Comparison of ENCODE assay signal across 29 mouse cellular contexts in genomic region chr12:104064996-104065395, GRCm38 (mm10). TPM values are rescaled to one million over a fixed set of nuclear protein-coding genes. Genes with fewer than 3 reads are reported as not detected.
A peak's percentile ranks its signal among the peaks of the same experiment; 100 is the strongest.
DNase-seq lines count a peak whose midpoint lies in the region; ATAC-seq and TF ChIP-seq lines count a peak whose summit lies in the region.
"Had no signal": no experiment of that assay in that cellular context is flagged by ENCODE, and none has a peak within 500 bp of the region (broad histone marks: within the 10 kb centered on the region; RNA-seq: fewer than 3 reads in every experiment).

No protein-coding gene starts in this region.

- TF ChIP-seq CTCF in layer of hippocampus, adult 2 months (conservative IDR thresholded peaks at IDR 0.05), result no peak
- TF ChIP-seq CTCF in Patski (IDR thresholded peaks at IDR 0.05), result no peak
- TF ChIP-seq CTCF in kidney, adult 2 months (conservative IDR thresholded peaks at IDR 0.05; ENCODE audit: insufficient read depth, insufficient read length, low read depth, low read length), result no peak

- in situ Hi-C loops in Patski (cut with MboI; ENCODE audit: low pct_unique_long_range_greater_than_20kb), result loop anchor here (25.0 kb wide), 1 partner anchor 847 kb away; no protein-coding TSS in a partner anchor

- CTCF ChIA-PET in Patski (lab: Charles Lee), result interaction anchor here (1.3 kb wide), 1 partner anchor 35 kb away, joined by 5 read pairs; no protein-coding TSS in a partner anchor

- peak overlapping the region; percentile 67 for H3K27ac ChIP-seq in layer of hippocampus, adult 2 months
- no peak overlapping the region for H3K27ac ChIP-seq in kidney, adult 2 months (ENCODE audit: insufficient read depth, low read depth, low read length)
- H3K27ac ChIP-seq: embryonic facial prominence, embryonic 15.5 days; hindbrain, postnatal 0 days; kidney, embryonic 15.5 days; limb, embryonic 10.5 days; liver, embryonic 15.5 days; lung, embryonic 15.5 days had no signal

- H3ac ChIP-seq in myocyte (ENCODE audit: control insufficient read depth, insufficient read length), result no peak overlapping the region

- no peak for DNase-seq in layer of hippocampus, adult 2 months (ENCODE audit: low spot score in 2 of 2)
- no peak for DNase-seq in layer of hippocampus, postnatal 10 days (ENCODE audit: low spot score in 2 of 2)
- DNase-seq in 3T3-L1 (ENCODE audit: low read depth, low spot score), result peak; percentile 94
- peak; percentile 83 for DNase-seq in Patski (ENCODE audit: low read depth, low spot score)
- DNase-seq in kidney, adult 2 months, result no peak
- DNase-seq: cerebellum, adult 8-10 months; cerebellum, postnatal 36 days; gastrocnemius, postnatal 25 days; kidney, postnatal 36 days; liver; thymus, postnatal 14 days had no signal

- no peaks in the 10 kb centered on the region for H3K27me3 ChIP-seq in Patski
- H3K27me3 ChIP-seq in myocyte (ENCODE audit: control insufficient read depth, insufficient read depth, insufficient read length), result no peaks in the 10 kb centered on the region
- H3K27me3 ChIP-seq in kidney, adult 2 months (replicated peaks; ENCODE audit: control insufficient read depth, insufficient read depth, low read length), result no peaks in the 10 kb centered on the region
- H3K27me3 ChIP-seq: embryonic facial prominence, embryonic 15.5 days; liver, embryonic 15.5 days; lung, embryonic 15.5 days had no signal

- H3K4me1 ChIP-seq in kidney, adult 2 months (ENCODE audit: control insufficient read depth, insufficient read depth, low read length), result no peaks in the 10 kb centered on the region
- H3K4me1 ChIP-seq: embryonic facial prominence, embryonic 15.5 days; forebrain, embryonic 10.5 days; kidney, embryonic 15.5 days; limb, embryonic 10.5 days; liver, embryonic 15.5 days; lung, embryonic 15.5 days had no signal

- no peak overlapping the region for H3K4me3 ChIP-seq in layer of hippocampus, adult 2 months
- H3K4me3 ChIP-seq in myocyte, result no peak overlapping the region
- no peak overlapping the region for H3K4me3 ChIP-seq in kidney, adult 2 months (ENCODE audit: insufficient read depth, low read depth, low read length)
- H3K4me3 ChIP-seq: embryonic facial prominence, embryonic 15.5 days; forebrain, embryonic 10.5 days; kidney, embryonic 15.5 days; limb, embryonic 10.5 days; liver, embryonic 15.5 days; lung, embryonic 15.5 days had no signal

- no peaks in the 10 kb centered on the region for H3K36me3 ChIP-seq in myocyte (ENCODE audit: control insufficient read depth, insufficient read depth)
- H3K36me3 ChIP-seq in kidney, adult 2 months (ENCODE audit: control insufficient read depth, insufficient read depth, low read length), result no peaks in the 10 kb centered on the region
- H3K36me3 ChIP-seq: embryonic facial prominence, embryonic 15.5 days; forebrain, embryonic 10.5 days; kidney, embryonic 15.5 days; limb, embryonic 10.5 days; liver, embryonic 15.5 days; lung, embryonic 15.5 days had no signal

- peak; percentile 96 for ATAC-seq in Patski
- no peak for ATAC-seq in frontal cortex, adult (ENCODE audit: low TSS enrichment)
- ATAC-seq: forebrain, embryonic 16.5 days; hindbrain, postnatal 0 days; intestine, postnatal 0 days had no signal

- peak; percentile 12 for TF ChIP-seq POLR2A in myocyte (IDR thresholded peaks at IDR 0.05; ENCODE audit: insufficient read length, low read depth)
- TF ChIP-seq POLR2A in kidney, adult 2 months (IDR thresholded peaks at IDR 0.05; ENCODE audit: low read depth, low read length), result no peak

- peak overlapping the region; percentile 68 for H3K4me2 ChIP-seq in myocyte (ENCODE audit: low read depth)
- H3K4me2 ChIP-seq: embryonic facial prominence, embryonic 15.5 days; kidney, embryonic 15.5 days; liver, embryonic 15.5 days; lung, embryonic 15.5 days; midbrain, embryonic 11.5 days had no signal

- WGBS in kidney, adult 2 months, result 75% methylated on average over 4 of the region's 4 CpGs

- no peaks in the 10 kb centered on the region for H3K79me2 ChIP-seq in myocyte (ENCODE audit: control insufficient read depth, insufficient read depth)

- POLR2A ChIA-PET in Patski (lab: Charles Lee), result no interaction called here

TF ChIP-seq in myocyte, 11 proteins besides CTCF, POLR2A, EP300 and RAD21:
- TF ChIP-seq CEBPB (IDR thresholded peaks at IDR 0.05; ENCODE audit: insufficient read depth, poor library complexity, severe bottlenecking) (peak; percentile 86), REST (IDR thresholded peaks at IDR 0.05; ENCODE audit: insufficient read depth, insufficient read length) (no peak)

RNA-seq across cellular contexts. Expression of gene Serpina12, which starts 20.8 kb away (rescaled TPM):
- under 1 TPM in 1 of 2 experiments, not detected in 1; 0.13 TPM for total RNA-seq in layer of hippocampus, adult 2 months (2021)
- not detected for total RNA-seq in layer of hippocampus, postnatal 10 days (2021)
- not detected for polyA plus RNA-seq in Patski (2021)
- 0.16 TPM for polyA plus RNA-seq in myocyte (2012; fragmentation: generic; extraction: Trizol)
- not detected in 2 replicates for polyA plus RNA-seq in kidney, adult 2 months (2012; rRNA removed)
- total RNA-seq: gastrocnemius, postnatal 25 days; hematopoietic stem cell, adult 5-6 weeks; hindbrain, postnatal 0 days; megakaryocyte progenitor cell, adult 5-6 weeks; neutrophil, adult 5-6 weeks had no signal
- polyA plus RNA-seq: forebrain, embryonic 10.5 days; forebrain, embryonic 16.5 days; heart, embryonic 16.5 days; hindbrain, postnatal 0 days; intestine, postnatal 0 days; kidney, embryonic 15.5 days; limb, embryonic 10.5 days; lung, embryonic 15.5 days; midbrain, embryonic 11.5 days had no signal

RNA-seq across cellular contexts. Expression of gene Serpina5, which starts 35.9 kb away (rescaled TPM):
- total RNA-seq in layer of hippocampus, adult 2 months (2021), result not detected
- total RNA-seq in layer of hippocampus, postnatal 10 days (2021), result not detected
- polyA plus RNA-seq in Patski (2021) (0.06 TPM), myocyte (2012; fragmentation: generic; extraction: Trizol) (not detected)
- not detected in 2 replicates for polyA plus RNA-seq in kidney, adult 2 months (2012; rRNA removed)
- total RNA-seq: gastrocnemius, postnatal 25 days; hematopoietic stem cell, adult 5-6 weeks; left cerebral cortex, adult 18-20 months; megakaryocyte progenitor cell, adult 5-6 weeks; neutrophil, adult 5-6 weeks had no signal
- polyA plus RNA-seq: embryonic facial prominence, embryonic 15.5 days; forebrain, embryonic 10.5 days; forebrain, embryonic 16.5 days; heart, embryonic 16.5 days; hindbrain, postnatal 0 days; kidney, embryonic 15.5 days; limb, embryonic 10.5 days; midbrain, embryonic 11.5 days had no signal

RNA-seq across cellular contexts. Expression of gene Serpina3a, which starts 47.5 kb away (rescaled TPM):
- total RNA-seq in layer of hippocampus, adult 2 months (2021), result not detected
- not detected for total RNA-seq in layer of hippocampus, postnatal 10 days (2021)
- not detected for polyA plus RNA-seq in Patski (2021)
- polyA plus RNA-seq in myocyte (2012; fragmentation: generic; extraction: Trizol), result not detected
- not detected in 2 replicates for polyA plus RNA-seq in kidney, adult 2 months (2012; rRNA removed)
- total RNA-seq: adrenal gland, adult 18-20 months; gastrocnemius, postnatal 25 days; hematopoietic stem cell, adult 5-6 weeks; hindbrain, postnatal 0 days; left cerebral cortex, adult 18-20 months; megakaryocyte progenitor cell, adult 5-6 weeks; neutrophil, adult 5-6 weeks had no signal
- polyA plus RNA-seq: embryonic facial prominence, embryonic 15.5 days; forebrain, embryonic 10.5 days; forebrain, embryonic 16.5 days; heart, embryonic 16.5 days; hindbrain, postnatal 0 days; kidney, embryonic 15.5 days; limb, embryonic 10.5 days; lung, embryonic 15.5 days; midbrain, embryonic 11.5 days had no signal

RNA-seq across cellular contexts. Expression of gene Serpina9, which starts 51.4 kb away (rescaled TPM):
- total RNA-seq in layer of hippocampus, adult 2 months (2021), result not detected
- total RNA-seq in layer of hippocampus, postnatal 10 days (2021), result under 1 TPM in 1 of 2 experiments, not detected in 1; 0.21 TPM
- polyA plus RNA-seq in Patski (2021) (0.08 TPM), myocyte (2012; fragmentation: generic; extraction: Trizol) (0.14 TPM)
- polyA plus RNA-seq in kidney, adult 2 months (2012; rRNA removed), result not detected in 2 replicates
- total RNA-seq: adrenal gland, adult 18-20 months; gastrocnemius, postnatal 25 days; hematopoietic stem cell, adult 5-6 weeks; hindbrain, postnatal 0 days; megakaryocyte progenitor cell, adult 5-6 weeks; neutrophil, adult 5-6 weeks had no signal
- polyA plus RNA-seq: forebrain, embryonic 10.5 days; forebrain, embryonic 16.5 days; intestine, postnatal 0 days; kidney, embryonic 15.5 days; limb, embryonic 10.5 days; liver, embryonic 15.5 days; midbrain, embryonic 11.5 days had no signal

Comparison
In these comparisons a context has a peak if more than half of its experiments do, and no peak if none do; other contexts are left out.
1. DNase-seq: peak in 3T3-L1 (single experiment) and Patski (single experiment); none in layer of hippocampus, adult 2 months (0 of 2), layer of hippocampus, postnatal 10 days (0 of 2) and kidney, adult 2 months (single experiment).